Mouse (Mus musculus): ENCODE measurements at regions not wholly inside any gene's neighbourhood (a gene's known extent, or its start where the extent isn't known, plus 50 kb on each side); places are given as distances from the start of the nearest gene placed in this dataset.

DNA sequence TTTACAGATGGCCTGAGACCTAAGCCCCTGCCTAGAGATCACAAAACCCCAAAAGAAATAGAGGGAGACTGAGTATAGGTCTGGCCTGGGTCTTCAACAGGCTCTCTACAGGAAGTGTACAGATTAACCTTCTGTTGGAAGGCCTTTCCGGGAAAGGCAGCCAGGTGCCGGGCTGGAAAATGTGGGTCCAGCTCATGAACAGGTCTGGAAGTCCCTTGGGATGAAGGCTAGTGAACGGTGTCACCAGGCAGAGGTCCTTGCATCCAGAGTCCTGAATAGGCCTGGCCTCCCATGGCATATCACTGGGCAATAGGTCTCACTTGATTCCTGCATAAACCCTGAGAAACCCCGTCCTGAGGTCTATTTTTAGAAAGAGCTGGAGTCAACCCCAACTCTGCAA is 140.1 kb downstream of the Chst1 start:
- no peak for ATAC-seq
- no peak for DNase-seq (ENCODE audit: low spot score)
- no peak overlapping the region for H3K9ac ChIP-seq (ENCODE audit: low read length)
- no peak overlapping the region for H3K4me3 ChIP-seq (ENCODE audit: low read depth, low read length)
- no peak overlapping the region for H3K4me2 ChIP-seq (ENCODE audit: low read length)
- H3K27ac ChIP-seq (ENCODE audit: low read depth, low read length), result no peak overlapping the region
- no peaks in the 10 kb centered on the region for H3K36me3 ChIP-seq (ENCODE audit: control insufficient read depth, insufficient read depth, low read length)
- H3K4me1 ChIP-seq (ENCODE audit: control insufficient read depth, insufficient read depth, low read length), result no peaks in the 10 kb centered on the region
- no peaks in the 10 kb centered on the region for H3K9me3 ChIP-seq (replicated peaks; ENCODE audit: control insufficient read depth, low read length)
- WGBS, result 90% methylated on average over 4 of the region's 4 CpGs
- no peaks in the 10 kb centered on the region for H3K27me3 ChIP-seq (replicated peaks; ENCODE audit: control insufficient read depth, insufficient read depth, low read length)

DNA sequence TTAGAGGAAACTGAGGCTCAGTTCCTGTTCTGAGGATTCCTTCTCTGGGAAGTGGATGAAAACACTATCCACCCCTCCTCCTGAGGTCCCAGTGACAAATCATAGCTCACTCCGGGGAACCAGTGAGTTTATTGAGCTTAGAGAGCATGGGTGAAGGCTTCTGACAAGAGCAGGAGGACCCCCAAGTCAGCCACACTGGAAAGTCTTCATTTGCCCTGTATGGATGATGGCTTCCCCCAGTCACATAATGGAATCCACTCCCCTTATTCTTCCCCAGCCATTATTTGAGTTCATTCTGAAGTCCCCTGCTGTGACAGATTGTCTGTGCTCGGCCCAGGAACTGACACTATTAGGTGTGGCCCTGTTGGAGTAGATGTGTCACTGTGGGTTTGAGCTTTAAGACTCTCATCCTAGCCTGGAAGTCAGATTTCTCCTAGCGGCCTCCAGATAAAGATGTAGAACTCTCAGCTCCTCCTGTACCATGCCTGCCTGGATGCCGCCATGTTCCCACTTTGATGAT is 141.3 kb downstream of the Chst1 start:
- no peak for DNase-seq (ENCODE audit: low spot score)
- H3K27ac ChIP-seq (ENCODE audit: low read depth, low read length), result no peak overlapping the region
- H3K4me1 ChIP-seq (ENCODE audit: control insufficient read depth, insufficient read depth, low read length), result no peaks in the 10 kb centered on the region
- H3K36me3 ChIP-seq (ENCODE audit: control insufficient read depth, insufficient read depth, low read length), result no peaks in the 10 kb centered on the region
- no peaks in the 10 kb centered on the region for H3K9me3 ChIP-seq (replicated peaks; ENCODE audit: control insufficient read depth, low read length)
- H3K4me2 ChIP-seq (ENCODE audit: low read length), result no peak overlapping the region
- no peaks in the 10 kb centered on the region for H3K27me3 ChIP-seq (replicated peaks; ENCODE audit: control insufficient read depth, insufficient read depth, low read length)
- no peak overlapping the region for H3K9ac ChIP-seq (ENCODE audit: low read length)
- ATAC-seq, result no peak
- 71% methylated on average over 4 of the region's 4 CpGs for WGBS
- H3K4me3 ChIP-seq (ENCODE audit: low read depth, low read length), result no peak overlapping the region

DNA sequence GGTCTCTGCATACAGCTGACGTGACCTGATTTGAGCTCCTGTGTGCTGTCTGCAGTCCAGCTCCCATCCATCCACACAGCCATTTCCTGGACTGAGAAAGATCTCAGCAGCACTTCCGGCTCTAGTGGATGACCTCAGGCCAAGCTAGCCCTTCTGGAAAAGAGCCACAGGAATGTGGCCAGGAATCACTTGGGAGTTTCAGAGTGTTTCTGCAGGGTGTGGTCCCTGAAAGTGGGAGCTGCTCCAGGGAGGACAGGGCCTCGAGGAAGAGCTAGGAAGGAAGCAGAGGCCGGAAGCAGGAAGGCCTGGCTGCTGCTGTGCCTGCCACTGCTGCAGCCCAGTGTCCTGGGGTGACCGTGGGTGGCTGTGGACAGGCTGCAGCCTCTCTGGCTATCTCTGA is 142.5 kb downstream of the Chst1 start:
- Histone ChIP-seq H3K9ac (ENCODE audit: low read length) (no peak overlapping the region), H3K27me3 (replicated peaks; ENCODE audit: control insufficient read depth, insufficient read depth, low read length) (no peaks in the 10 kb centered on the region), H3K4me1 (ENCODE audit: control insufficient read depth, insufficient read depth, low read length) (no peaks in the 10 kb centered on the region), H3K9me3 (replicated peaks; ENCODE audit: control insufficient read depth, low read length) (no peaks in the 10 kb centered on the region), H3K36me3 (ENCODE audit: control insufficient read depth, insufficient read depth, low read length) (no peaks in the 10 kb centered on the region), H3K4me3 (ENCODE audit: low read depth, low read length) (no peak overlapping the region), H3K4me2 (ENCODE audit: low read length) (no peak overlapping the region), H3K27ac (ENCODE audit: low read depth, low read length) (no peak overlapping the region)
- DNase-seq (ENCODE audit: low spot score) (no peak), ATAC-seq (no peak)
- 81% methylated on average over 5 of the region's 5 CpGs for WGBS

DNA sequence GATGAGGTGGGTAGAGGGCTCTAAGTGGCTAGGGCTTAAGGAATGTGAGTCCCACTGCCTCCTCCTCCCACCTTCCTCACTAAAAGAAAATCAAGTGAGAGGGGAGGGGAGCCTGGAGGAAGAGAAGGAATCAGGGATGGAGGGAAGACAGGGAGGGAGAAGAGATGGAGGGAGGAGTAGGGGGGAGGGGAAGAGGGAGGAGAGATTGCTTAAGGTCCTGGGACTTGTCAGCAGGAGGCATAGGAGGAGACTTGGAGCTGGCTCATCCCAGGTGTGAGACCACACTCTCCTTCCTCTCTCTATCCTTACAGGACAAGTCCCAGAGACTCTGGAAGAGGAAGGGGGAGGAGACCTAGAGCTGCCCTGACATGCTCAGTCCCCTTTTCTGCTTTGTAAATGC is 143.2 kb downstream of the Chst1 start:
- Histone ChIP-seq H3K36me3 (ENCODE audit: control insufficient read depth, insufficient read depth, low read length) (no peaks in the 10 kb centered on the region), H3K4me1 (ENCODE audit: control insufficient read depth, insufficient read depth, low read length) (no peaks in the 10 kb centered on the region), H3K9ac (ENCODE audit: low read length) (no peak overlapping the region), H3K27me3 (replicated peaks; ENCODE audit: control insufficient read depth, insufficient read depth, low read length) (no peaks in the 10 kb centered on the region), H3K9me3 (replicated peaks; ENCODE audit: control insufficient read depth, low read length) (no peaks in the 10 kb centered on the region), H3K27ac (ENCODE audit: low read depth, low read length) (no peak overlapping the region), H3K4me2 (ENCODE audit: low read length) (no peak overlapping the region), H3K4me3 (ENCODE audit: low read depth, low read length) (no peak overlapping the region)
- DNase-seq (ENCODE audit: low spot score), result no peak
- ATAC-seq, result no peak

DNA sequence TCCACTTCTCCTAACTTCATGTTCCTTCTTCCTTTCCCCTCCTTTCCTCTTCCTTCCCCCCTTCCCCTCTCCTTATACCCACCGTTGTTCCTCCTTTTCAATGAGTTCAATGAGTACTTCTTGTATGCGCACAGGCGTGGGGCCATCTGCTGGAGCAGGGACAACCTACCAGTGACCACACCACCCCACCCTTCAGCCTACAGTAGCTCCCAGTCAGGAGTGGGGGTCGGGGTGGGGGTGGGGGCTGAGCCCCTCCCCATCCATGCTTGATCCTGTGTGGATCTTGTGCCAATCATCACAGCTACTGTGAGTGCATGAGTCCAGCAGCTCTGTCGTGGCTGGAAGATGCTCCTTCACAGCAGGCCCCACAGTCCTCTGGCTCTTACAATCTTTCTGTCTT is 143.6 kb downstream of the Chst1 start:
- WGBS, result 33% methylated on average over 5 of the region's 5 CpGs
- DNase-seq (ENCODE audit: low spot score), result no peak
- no peak for ATAC-seq
- Histone ChIP-seq H3K4me3 (ENCODE audit: low read depth, low read length) (no peak overlapping the region), H3K27ac (ENCODE audit: low read depth, low read length) (no peak overlapping the region; the same call in 1 of the 2 replicates), H3K9ac (ENCODE audit: low read length) (no peak overlapping the region), H3K36me3 (ENCODE audit: control insufficient read depth, insufficient read depth, low read length) (no peaks in the 10 kb centered on the region), H3K27me3 (replicated peaks; ENCODE audit: control insufficient read depth, insufficient read depth, low read length) (no peaks in the 10 kb centered on the region), H3K4me2 (ENCODE audit: low read length) (no peak overlapping the region), H3K4me1 (ENCODE audit: control insufficient read depth, insufficient read depth, low read length) (no peaks in the 10 kb centered on the region), H3K9me3 (replicated peaks; ENCODE audit: control insufficient read depth, low read length) (no peaks in the 10 kb centered on the region)

DNA sequence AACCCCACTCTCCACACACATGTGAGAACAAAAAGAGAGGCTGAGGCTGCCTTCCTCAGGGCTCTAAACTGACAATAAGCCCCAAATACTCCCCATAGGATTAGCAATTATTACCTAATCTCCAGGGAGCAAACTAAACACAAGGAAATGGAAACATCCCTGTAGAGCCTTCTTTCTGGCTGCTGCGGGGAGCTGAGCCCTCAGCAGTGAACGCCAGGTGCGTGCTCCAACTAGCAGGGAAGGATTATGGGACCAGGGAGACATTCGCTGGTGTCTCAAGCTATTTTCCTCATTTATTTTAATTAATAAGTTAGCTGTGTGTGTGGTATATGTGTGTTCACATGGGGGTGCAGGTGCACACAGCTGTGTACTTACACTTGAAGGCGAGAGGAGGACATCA is 144.4 kb downstream of the Chst1 start:
- no peaks in the 10 kb centered on the region for H3K27me3 ChIP-seq (replicated peaks; ENCODE audit: control insufficient read depth, insufficient read depth, low read length)
- H3K36me3 ChIP-seq (ENCODE audit: control insufficient read depth, insufficient read depth, low read length), result no peaks in the 10 kb centered on the region
- WGBS, result 37% methylated on average over 5 of the region's 5 CpGs
- no peak overlapping the region for H3K4me2 ChIP-seq (ENCODE audit: low read length)
- DNase-seq (ENCODE audit: low spot score), result no peak
- H3K9ac ChIP-seq (ENCODE audit: low read length), result no peak overlapping the region
- ATAC-seq, result no peak
- H3K4me1 ChIP-seq (ENCODE audit: control insufficient read depth, insufficient read depth, low read length), result no peaks in the 10 kb centered on the region
- H3K9me3 ChIP-seq (replicated peaks; ENCODE audit: control insufficient read depth, low read length), result no peaks in the 10 kb centered on the region
- no peak overlapping the region for H3K4me3 ChIP-seq (ENCODE audit: low read depth, low read length)
- H3K27ac ChIP-seq (ENCODE audit: low read depth, low read length), result no peak overlapping the region

DNA sequence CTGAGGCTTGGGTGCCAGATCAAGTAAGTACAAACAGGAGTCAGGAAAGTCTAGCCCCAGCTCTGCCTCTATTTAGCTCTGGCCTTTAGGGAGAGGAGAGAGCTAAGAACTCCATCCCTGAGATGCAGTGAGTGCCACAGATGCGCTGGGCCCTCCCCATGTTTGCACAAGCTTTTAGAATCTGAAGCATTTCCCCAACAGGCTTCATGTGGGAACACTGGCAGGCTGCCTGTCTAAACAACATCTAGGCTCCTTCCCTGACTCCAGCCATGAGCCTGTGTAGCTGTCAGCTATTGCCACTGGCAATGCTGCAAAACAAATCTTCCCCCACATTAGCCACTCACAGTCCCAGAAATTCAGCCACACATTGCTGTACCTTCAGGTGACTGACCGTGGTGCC is 147.9 kb downstream of the Chst1 start:
- no peak overlapping the region for H3K27ac ChIP-seq (ENCODE audit: low read depth, low read length)
- WGBS, result 77% methylated on average over 2 of the region's 2 CpGs
- H3K36me3 ChIP-seq (ENCODE audit: control insufficient read depth, insufficient read depth, low read length), result no peaks in the 10 kb centered on the region
- H3K4me2 ChIP-seq (ENCODE audit: low read length), result no peak overlapping the region
- H3K4me1 ChIP-seq (ENCODE audit: control insufficient read depth, insufficient read depth, low read length), result no peaks in the 10 kb centered on the region
- no peaks in the 10 kb centered on the region for H3K9me3 ChIP-seq (replicated peaks; ENCODE audit: control insufficient read depth, low read length)
- no peaks in the 10 kb centered on the region for H3K27me3 ChIP-seq (replicated peaks; ENCODE audit: control insufficient read depth, insufficient read depth, low read length)
- DNase-seq (ENCODE audit: low spot score) (no peak), ATAC-seq (no peak)
- H3K4me3 ChIP-seq (ENCODE audit: low read depth, low read length), result no peak overlapping the region
- no peak overlapping the region for H3K9ac ChIP-seq (ENCODE audit: low read length)

DNA sequence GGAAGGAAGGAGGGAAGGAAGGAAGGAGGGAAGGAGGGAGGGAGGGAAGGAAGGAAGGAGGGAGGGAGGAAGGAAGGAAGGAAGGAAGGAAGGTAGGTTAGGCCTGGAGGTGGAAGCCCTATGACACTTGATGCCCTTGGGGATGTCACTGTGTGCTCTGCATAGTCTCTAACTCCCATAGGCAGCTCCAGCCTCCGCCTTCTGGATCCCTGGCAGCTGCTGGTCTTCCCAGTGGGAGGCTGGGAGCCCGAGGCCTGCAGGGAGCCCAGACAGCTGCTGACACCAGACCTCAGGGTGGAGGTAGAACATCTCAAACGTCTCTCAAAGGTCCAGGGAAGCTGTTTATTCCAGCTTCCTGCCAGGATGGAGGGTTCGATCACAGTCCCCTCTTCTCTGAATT is 150.6 kb downstream of the Chst1 start:
- 59% methylated on average over 4 of the region's 4 CpGs for WGBS
- no peaks in the 10 kb centered on the region for H3K9me3 ChIP-seq (replicated peaks; ENCODE audit: control insufficient read depth, low read length)
- no peak overlapping the region for H3K9ac ChIP-seq (ENCODE audit: low read length)
- no peak overlapping the region for H3K4me2 ChIP-seq (ENCODE audit: low read length)
- H3K27ac ChIP-seq (ENCODE audit: low read depth, low read length), result no peak overlapping the region
- no peak overlapping the region for H3K4me3 ChIP-seq (ENCODE audit: low read depth, low read length)
- no peaks in the 10 kb centered on the region for H3K27me3 ChIP-seq (replicated peaks; ENCODE audit: control insufficient read depth, insufficient read depth, low read length)
- ATAC-seq, result no peak
- DNase-seq (ENCODE audit: low spot score), result no peak
- H3K36me3 ChIP-seq (ENCODE audit: control insufficient read depth, insufficient read depth, low read length), result no peaks in the 10 kb centered on the region
- no peaks in the 10 kb centered on the region for H3K4me1 ChIP-seq (ENCODE audit: control insufficient read depth, insufficient read depth, low read length)

DNA sequence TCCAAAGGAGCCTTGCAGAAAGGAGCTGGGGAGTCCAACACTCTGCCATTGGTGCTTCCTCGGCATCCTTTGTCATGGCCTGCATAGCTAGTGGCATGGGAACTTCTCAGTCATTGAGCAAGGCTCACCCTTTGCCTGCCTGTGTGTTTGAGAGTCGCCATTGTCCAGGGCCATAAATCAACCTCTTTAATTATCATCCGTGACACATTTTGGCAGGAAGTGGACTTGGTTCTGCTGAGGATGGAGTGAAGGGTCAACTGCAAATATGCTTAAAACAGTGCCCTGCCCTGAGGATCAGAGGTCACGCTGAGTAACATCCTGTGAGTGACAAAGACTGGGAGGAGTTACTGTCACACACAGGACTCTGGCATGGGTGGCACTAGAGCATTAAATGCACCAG is 151.2 kb downstream of the Chst1 start:
- H3K27ac ChIP-seq (ENCODE audit: low read depth, low read length), result no peak overlapping the region
- 69% methylated on average over 4 of the region's 4 CpGs for WGBS
- no peaks in the 10 kb centered on the region for H3K36me3 ChIP-seq (ENCODE audit: control insufficient read depth, insufficient read depth, low read length)
- no peaks in the 10 kb centered on the region for H3K27me3 ChIP-seq (replicated peaks; ENCODE audit: control insufficient read depth, insufficient read depth, low read length)
- H3K4me3 ChIP-seq (ENCODE audit: low read depth, low read length), result no peak overlapping the region
- no peak overlapping the region for H3K4me2 ChIP-seq (ENCODE audit: low read length)
- no peak overlapping the region for H3K9ac ChIP-seq (ENCODE audit: low read length)
- no peaks in the 10 kb centered on the region for H3K4me1 ChIP-seq (ENCODE audit: control insufficient read depth, insufficient read depth, low read length)
- DNase-seq (ENCODE audit: low spot score), result no peak
- ATAC-seq, result no peak
- H3K9me3 ChIP-seq (replicated peaks; ENCODE audit: control insufficient read depth, low read length), result no peaks in the 10 kb centered on the region

DNA sequence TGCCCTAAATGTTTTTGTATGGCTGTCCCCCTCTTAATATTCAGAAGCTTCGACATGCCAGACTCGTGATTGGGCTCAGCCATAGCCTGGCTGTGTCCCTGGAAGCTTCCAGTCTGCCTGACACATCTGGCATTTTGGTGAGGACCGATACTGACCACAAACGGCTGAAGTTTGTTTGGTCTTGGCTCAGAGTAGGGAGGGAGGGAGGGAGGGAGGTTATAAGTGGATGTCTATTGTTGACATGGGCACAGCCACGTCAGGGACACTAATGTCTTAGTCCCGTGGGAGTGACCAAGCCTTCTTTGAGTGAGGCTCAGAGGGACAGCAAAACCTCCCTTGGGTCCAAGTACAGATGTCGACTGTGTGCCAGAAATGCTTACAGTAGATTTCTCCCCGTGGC is 151.7 kb downstream of the Chst1 start:
- no peak overlapping the region for H3K9ac ChIP-seq (ENCODE audit: low read length)
- 62% methylated on average over 8 of the region's 8 CpGs for WGBS
- ATAC-seq (no peak), DNase-seq (ENCODE audit: low spot score) (no peak)
- H3K36me3 ChIP-seq (ENCODE audit: control insufficient read depth, insufficient read depth, low read length), result no peaks in the 10 kb centered on the region
- H3K4me3 ChIP-seq (ENCODE audit: low read depth, low read length), result no peak overlapping the region
- no peaks in the 10 kb centered on the region for H3K9me3 ChIP-seq (replicated peaks; ENCODE audit: control insufficient read depth, low read length)
- no peaks in the 10 kb centered on the region for H3K4me1 ChIP-seq (ENCODE audit: control insufficient read depth, insufficient read depth, low read length)
- no peak overlapping the region for H3K27ac ChIP-seq (ENCODE audit: low read depth, low read length)
- no peaks in the 10 kb centered on the region for H3K27me3 ChIP-seq (replicated peaks; ENCODE audit: control insufficient read depth, insufficient read depth, low read length)
- no peak overlapping the region for H3K4me2 ChIP-seq (ENCODE audit: low read length)
